Mouse (Mus musculus) E14TG2a.4 (cell line): ENCODE results near the gene Gsg1.

Experiments used
- H3K27me3 ChIP-seq: 2 replicates; pipeline ENCODE4 v1.6.1; 2014; ENCODE audit warnings: low read length, control low read depth; ENCODE audit not compliant: insufficient read depth
- H3K36me3 ChIP-seq: 2 replicates; pipeline ENCODE4 v1.6.1; 2014; ENCODE audit warnings: low read length, control low read depth; ENCODE audit not compliant: insufficient read depth
- H3K4me1 ChIP-seq: replicated peaks from 2 replicates; pipeline ENCODE4 v1.6.1; 2014; ENCODE audit warnings: low read depth, low read length, control low read depth
- H3K4me3 ChIP-seq: replicated peaks from 2 replicates; pipeline ENCODE4 v1.5.1; 2014; ENCODE audit warnings: mild to moderate bottlenecking, low read length
- H3K9me3 ChIP-seq: 2 replicates; pipeline ENCODE4 v1.6.1; 2014; ENCODE audit warnings: low read length, control low read depth
- CTCF ChIP-seq: conservative IDR thresholded peaks from 2 replicates; pipeline ENCODE4 v1.5.1; 2014; ENCODE audit warnings: low read length
- NANOG ChIP-seq: IDR thresholded peaks from 2 replicates; pipeline ENCODE4 v1.6.1; 2014; ENCODE audit warnings: borderline replicate concordance, low read length, mixed read lengths
- POU5F1 ChIP-seq: IDR thresholded peaks from 2 replicates; pipeline ENCODE4 v1.6.1; 2014; ENCODE audit warnings: low read length, borderline replicate concordance

Gsg1 gene

GRCm38 (mm10) chr6:135232443-135233182 lies 21.5 kb downstream of the Gsg1 start:
- no peak for TF ChIP-seq CTCF
- TF ChIP-seq NANOG = no peak
- TF ChIP-seq POU5F1 = no peak

GRCm38 (mm10) chr6:135230586-135230985 lies 23.6 kb downstream of the Gsg1 start:
- TF ChIP-seq NANOG (no peak), CTCF (no peak), POU5F1 (no peak)
- Histone ChIP-seq H3K4me1 (peaks cover 6% of the 10 kb centered on the region), H3K36me3 (peaks cover 7% of the 10 kb centered on the region), H3K4me3 (no peak overlapping the region), H3K9me3 (no peaks in the 10 kb centered on the region), H3K27me3 (peaks cover 12% of the 10 kb centered on the region; the same call in 1 of the 2 replicates)

More at GRCm38 (mm10) chr6:135232443-135233182, 21.5 kb downstream of the Gsg1 start:
- Histone ChIP-seq H3K27me3 (peaks cover 18% of the 10 kb centered on the region; the same call in 1 of the 2 replicates), H3K4me3 (no peak overlapping the region), H3K4me1 (peaks cover 20% of the 10 kb centered on the region), H3K9me3 (no peaks in the 10 kb centered on the region), H3K36me3 (peaks cover 7% of the 10 kb centered on the region)

- Histone ChIP-seq H3K4me1 (peaks cover 11% of the 10 kb centered on the region), H3K4me3 (no peak overlapping the region), H3K27me3 (peaks cover 12% of the 10 kb centered on the region; the same call in 1 of the 2 replicates), H3K36me3 (peaks cover 3% of the 10 kb centered on the region; the same call in 1 of the 2 replicates), H3K9me3 (no peaks in the 10 kb centered on the region)
- TF ChIP-seq NANOG = no peak
- no peak for TF ChIP-seq POU5F1
- no peak for TF ChIP-seq CTCF
Measured at GRCm38 (mm10) chr6:135228465-135228941, 25.6 kb downstream of the Gsg1 start.

GRCm38 (mm10) chr6:135223786-135224416 lies 30.2 kb downstream of the Gsg1 start:
- no peak for TF ChIP-seq POU5F1
- no peak for TF ChIP-seq CTCF
- no peak for TF ChIP-seq NANOG
- Histone ChIP-seq H3K4me1 (peaks cover 15% of the 10 kb centered on the region), H3K27me3 (no peaks in the 10 kb centered on the region), H3K4me3 (no peak overlapping the region), H3K9me3 (no peaks in the 10 kb centered on the region), H3K36me3 (no peaks in the 10 kb centered on the region)

- Histone ChIP-seq H3K36me3 (0 out of 2 replicates have a peak, but pooled peaks cover 3% of the 10 kb centered on the region), H3K4me1 (peaks cover 8% of the 10 kb centered on the region), H3K4me3 (no peak overlapping the region), H3K27me3 (no peaks in the 10 kb centered on the region), H3K9me3 (no peaks in the 10 kb centered on the region)
- TF ChIP-seq POU5F1 (no peak), CTCF (no peak), NANOG (no peak)
Measured at GRCm38 (mm10) chr6:135219916-135220315, 34.2 kb downstream of the Gsg1 start.

- peaks cover 7% of the 10 kb centered on the region for H3K4me1 ChIP-seq
- no peak for TF ChIP-seq CTCF
- TF ChIP-seq POU5F1 = no peak
- TF ChIP-seq NANOG = no peak
- H3K9me3 ChIP-seq = no peaks in the 10 kb centered on the region
- H3K4me3 ChIP-seq = no peak overlapping the region
- H3K36me3 ChIP-seq = peaks cover 6% of the 10 kb centered on the region; the same call in 1 of the 2 replicates
- H3K27me3 ChIP-seq = no peaks in the 10 kb centered on the region
Measured at GRCm38 (mm10) chr6:135218330-135218729, 35.8 kb downstream of the Gsg1 start.

GRCm38 (mm10) chr6:135212666-135213065 lies 41.5 kb downstream of the Gsg1 start:
- peaks cover 22% of the 10 kb centered on the region for H3K4me1 ChIP-seq
- peaks cover 6% of the 10 kb centered on the region; the same call in 1 of the 2 replicates for H3K36me3 ChIP-seq
- no peaks in the 10 kb centered on the region for H3K9me3 ChIP-seq
- no peak overlapping the region for H3K4me3 ChIP-seq
- H3K27me3 ChIP-seq = no peaks in the 10 kb centered on the region; the same call in 1 of the 2 replicates
- TF ChIP-seq NANOG = no peak
- TF ChIP-seq POU5F1 = no peak
- no peak for TF ChIP-seq CTCF

- Histone ChIP-seq H3K36me3 (peaks cover 4% of the 10 kb centered on the region; the same call in 1 of the 2 replicates), H3K4me1 (peaks cover 28% of the 10 kb centered on the region), H3K9me3 (no peaks in the 10 kb centered on the region), H3K27me3 (no peaks in the 10 kb centered on the region; the same call in 1 of the 2 replicates), H3K4me3 (no peak overlapping the region)
- no peak for TF ChIP-seq CTCF
- no peak for TF ChIP-seq NANOG
- no peak for TF ChIP-seq POU5F1
Measured at GRCm38 (mm10) chr6:135211169-135211568, 43.0 kb downstream of the Gsg1 start.
